Mouse (Mus musculus) forebrain, embryonic 13.5 days (tissue): ENCODE results near the gene Duxf3. TPM values are rescaled to one million over a fixed set of nuclear protein-coding genes. Genes with fewer than 3 reads are reported as not detected.
"Not testable (repeated sequence)": the region's sequence is repeated elsewhere in the genome, so short reads cannot be mapped to it uniquely, and the experiment has no call there.

Experiments
- ATAC-seq: fragments of 200-750 bp; cut with Nextera tagmentation; 2 replicates; pipeline ENCODE4 v1.8.0; 2017
- H3K27ac ChIP-seq: fragments of 300-500 bp; sonication (generic); 2 replicates; pipeline ENCODE4 v1.5.1; 2015; ENCODE audit warnings: inconsistent platforms, mild to moderate bottlenecking, moderate library complexity
- H3K27me3 ChIP-seq: fragments of 300-500 bp; sonication (generic); 2 replicates; pipeline ENCODE4 v1.6.1; 2015; ENCODE audit warnings: mild to moderate bottlenecking, inconsistent platforms
- H3K36me3 ChIP-seq: fragments of 300-500 bp; sonication (generic); 2 replicates; pipeline ENCODE4 v1.6.1; 2015; ENCODE audit warnings: mild to moderate bottlenecking, inconsistent platforms; ENCODE audit not compliant: poor library complexity, severe bottlenecking
- H3K4me1 ChIP-seq: fragments of 300-500 bp; sonication (generic); 2 replicates; pipeline ENCODE4 v1.6.1; 2015; ENCODE audit warnings: inconsistent platforms
- H3K4me2 ChIP-seq: fragments of 300-500 bp; sonication (generic); 2 replicates; pipeline ENCODE4 v1.6.1; 2015; ENCODE audit warnings: inconsistent platforms, mild to moderate bottlenecking, moderate library complexity
- H3K4me3 ChIP-seq: fragments of 300-500 bp; sonication (generic); 2 replicates; pipeline ENCODE4 v1.5.1; 2015; ENCODE audit warnings: mild to moderate bottlenecking, inconsistent platforms
- H3K9ac ChIP-seq: fragments of 300-500 bp; sonication (generic); 2 replicates; pipeline ENCODE4 v1.6.1; 2015; ENCODE audit warnings: mild to moderate bottlenecking, inconsistent platforms
- H3K9me3 ChIP-seq: fragments of 300-500 bp; sonication (generic); replicated peaks from 2 replicates; pipeline ENCODE4 v1.6.1; 2016; ENCODE audit warnings: inconsistent platforms
- WGBS: fragments of 180-500 bp; shearing (Covaris S2); methylation state at CpG from one replicate; pipeline ENCODE4 v1.1.7; 2015; 5-methylcytosine and 5-hydroxymethylcytosine counted together
- polyA plus RNA-seq: library from polyadenylated mRNA; unstranded; fragments of >200 nt; fragmentation: Nextera tagmentation; extraction: Ambion mirVana; gene quantifications from 2 replicates; pipeline ENCODE4 v1.2.1, GENCODE M21; 2015

Gene Duxf3
- not detected in 2 replicates for polyA plus RNA-seq

DNA sequence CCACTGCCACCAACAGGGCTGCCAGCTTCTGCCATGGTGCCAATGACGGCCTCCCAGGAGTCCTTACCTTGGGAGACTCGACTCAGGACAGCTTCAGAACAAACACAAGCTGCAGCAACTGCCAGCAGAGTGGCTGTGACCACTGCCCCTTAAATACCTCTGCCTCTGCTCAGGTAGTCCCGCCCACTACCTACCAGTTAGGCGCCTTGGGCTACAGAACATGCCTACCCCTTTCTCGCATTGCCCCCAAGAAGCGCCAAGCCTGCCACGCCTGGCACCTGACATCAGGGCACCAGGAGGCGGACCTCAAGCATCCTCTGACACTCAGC lies at the start of gene Duxf3:
Duxf3 (minus strand) TSS at position 35 of the 329 bp plus-strand sequence.
- peaks cover 24% of the 10 kb centered on the region for H3K9me3 ChIP-seq
- ATAC-seq = peak; percentile 43
- H3K4me3 ChIP-seq, H3K27ac ChIP-seq, H3K4me2 ChIP-seq, H3K9ac ChIP-seq, H3K36me3 ChIP-seq, H3K27me3 ChIP-seq, H3K4me1 ChIP-seq: not testable (repeated sequence)
- WGBS = 80% methylated on average over 6 of the region's 8 CpGs

DNA sequence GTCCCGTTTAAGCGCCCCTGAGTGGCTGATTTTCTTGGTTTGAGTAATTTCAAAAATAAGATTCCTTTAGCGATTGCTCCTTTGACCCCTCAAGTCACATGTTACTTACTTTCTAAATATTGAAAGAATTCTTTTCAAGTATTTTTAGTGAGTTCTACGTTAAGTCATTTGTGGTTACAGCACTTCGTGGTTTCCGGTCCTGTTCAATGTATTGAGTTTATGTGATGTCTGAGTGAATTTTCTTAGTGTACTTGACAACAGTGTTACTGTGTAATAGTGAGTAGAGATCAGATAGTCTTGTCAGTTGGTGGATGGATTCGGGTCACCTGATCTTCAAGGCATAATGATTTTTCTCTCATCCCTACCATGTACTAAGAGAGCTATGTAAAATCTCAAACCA lies 49.8 kb upstream of the Duxf3 start:
- H3K27me3 ChIP-seq = no peaks in the 10 kb centered on the region
- no peak overlapping the region for H3K9ac ChIP-seq
- peaks cover 81% of the 10 kb centered on the region for H3K36me3 ChIP-seq
- no peak for ATAC-seq
- H3K27ac ChIP-seq = no peak overlapping the region
- 95% methylated on average over 7 of the region's 7 CpGs for WGBS
- no peak overlapping the region for H3K4me2 ChIP-seq
- no peaks in the 10 kb centered on the region for H3K4me1 ChIP-seq
- H3K4me3 ChIP-seq = no peak overlapping the region
- H3K9me3 ChIP-seq = no peaks in the 10 kb centered on the region

DNA sequence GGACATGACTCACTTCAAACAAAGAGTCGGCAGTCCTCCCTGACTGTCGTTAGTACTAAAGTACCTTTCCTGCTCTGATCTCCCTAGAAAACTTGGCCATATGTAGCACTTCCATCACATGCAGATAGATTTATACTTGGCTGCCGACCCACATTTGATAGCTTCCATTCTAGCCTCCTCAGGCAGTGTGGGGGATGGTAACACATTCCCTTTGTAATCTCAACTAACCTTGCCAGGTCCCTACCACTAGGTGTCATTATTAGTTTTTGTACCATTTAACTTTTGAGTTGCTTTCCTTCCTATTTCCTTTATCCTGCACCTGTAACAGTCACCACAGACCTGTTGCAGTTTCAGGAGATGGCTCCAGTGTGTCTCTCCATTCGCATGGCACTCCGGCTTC lies 26.0 kb upstream of the Duxf3 start:
- no peak for ATAC-seq
- H3K4me3 ChIP-seq = no peak overlapping the region
- H3K36me3 ChIP-seq = peaks cover 29% of the 10 kb centered on the region
- H3K27ac ChIP-seq = no peak overlapping the region
- H3K4me1 ChIP-seq = peaks cover 16% of the 10 kb centered on the region
- no peaks in the 10 kb centered on the region for H3K27me3 ChIP-seq
- 82% methylated on average over 5 of the region's 5 CpGs for WGBS
- H3K9ac ChIP-seq = no peak overlapping the region
- no peak overlapping the region for H3K4me2 ChIP-seq
- no peaks in the 10 kb centered on the region for H3K9me3 ChIP-seq

DNA sequence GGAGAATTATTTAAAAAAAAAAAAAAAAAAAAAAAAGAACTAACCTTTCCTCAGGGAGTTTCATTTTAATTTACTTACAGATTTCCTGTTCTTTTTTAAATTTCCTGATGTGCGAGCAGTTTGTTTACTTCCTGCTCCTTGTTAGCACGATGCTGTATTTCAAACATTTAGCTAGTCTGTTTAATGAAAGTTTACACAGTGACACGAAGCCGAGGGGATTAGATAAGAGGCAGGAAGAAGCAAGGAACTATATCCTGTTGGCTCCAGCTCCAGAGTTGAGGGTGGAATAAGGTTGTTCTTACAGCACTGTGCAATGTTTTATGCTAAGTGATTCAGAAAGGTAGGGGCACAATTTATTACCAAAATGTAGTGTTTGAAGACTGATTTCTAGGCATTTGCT lies 23.5 kb upstream of the Duxf3 start:
- no peak overlapping the region for H3K27ac ChIP-seq

GRCm38 (mm10) chr10:58255213-58255892 lies 22.9 kb upstream of the Duxf3 start, which contains the start of gene Gcc2:
Gene Gcc2, plus strand, starts transcription at chr10:58255497.
- 0% methylated on average over 42 of the region's 58 CpGs for WGBS
- no peaks in the 10 kb centered on the region for H3K9me3 ChIP-seq

More for the DNA sequence above, 23.5 kb upstream of the Duxf3 start:
- H3K9ac ChIP-seq = peak overlapping the region; percentile 76
- H3K4me2 ChIP-seq = peak overlapping the region; percentile 59
- H3K9me3 ChIP-seq = no peaks in the 10 kb centered on the region
- 8% methylated on average over 4 of the region's 4 CpGs for WGBS
- H3K4me3 ChIP-seq = peak overlapping the region; percentile 71
- peaks cover 16% of the 10 kb centered on the region for H3K36me3 ChIP-seq
- H3K27me3 ChIP-seq = no peaks in the 10 kb centered on the region
- ATAC-seq = no peak
- H3K4me1 ChIP-seq = peaks cover 16% of the 10 kb centered on the region

GRCm38 (mm10) chr10:58254635-58255175 lies 22.2 kb upstream of the Duxf3 start:
- Histone ChIP-seq H3K4me2 (peak overlapping the region; percentile 59), H3K9me3 (no peaks in the 10 kb centered on the region), H3K27me3 (no peaks in the 10 kb centered on the region), H3K36me3 (peaks cover 8% of the 10 kb centered on the region; the same call in 1 of the 2 replicates), H3K4me3 (peak overlapping the region; percentile 71), H3K27ac (no peak overlapping the region), H3K9ac (peak overlapping the region; percentile 76), H3K4me1 (peaks cover 16% of the 10 kb centered on the region)
- peak; percentile 19 for ATAC-seq
- 30% methylated on average over 6 of the region's 6 CpGs for WGBS

More at GRCm38 (mm10) chr10:58255213-58255892, 22.9 kb upstream of the Duxf3 start, which contains the start of gene Gcc2:
- Histone ChIP-seq H3K4me2 (peak within 1 kb of the TSS; percentile 59), H3K9ac (peak within 1 kb of the TSS; percentile 76), H3K27ac (peak within 1 kb of the TSS; percentile 57), H3K4me1 (peaks cover 16% of the 10 kb centered on the region), H3K4me3 (peak within 1 kb of the TSS; percentile 71), H3K27me3 (no peaks in the 10 kb centered on the region), H3K36me3 (peaks cover 13% of the 10 kb centered on the region)
- ATAC-seq = peak; percentile 100

- 15% methylated on average over 1 of the region's 1 CpGs for WGBS
- no peaks in the 10 kb centered on the region for H3K9me3 ChIP-seq
- no peak overlapping the region for H3K27ac ChIP-seq
- ATAC-seq = no peak
- H3K36me3 ChIP-seq = no peaks in the 10 kb centered on the region
- H3K4me1 ChIP-seq = peaks cover under 1% of the 10 kb centered on the region
- no peak overlapping the region for H3K4me2 ChIP-seq
- no peak overlapping the region for H3K4me3 ChIP-seq
- H3K9ac ChIP-seq = no peak overlapping the region
- H3K27me3 ChIP-seq = no peaks in the 10 kb centered on the region
Observed at GRCm38 (mm10) chr10:58249535-58249934, 17.1 kb upstream of the Duxf3 start.

- H3K4me1 ChIP-seq, H3K9ac ChIP-seq, H3K4me2 ChIP-seq, H3K36me3 ChIP-seq, H3K27ac ChIP-seq, H3K27me3 ChIP-seq, H3K4me3 ChIP-seq: not testable (repeated sequence)
- 86% methylated on average over 8 of the region's 8 CpGs for WGBS
- ATAC-seq = peak; percentile 82
- peaks cover 12% of the 10 kb centered on the region for H3K9me3 ChIP-seq
Observed at GRCm38 (mm10) chr10:58238984-58239740, 6.7 kb upstream of the Duxf3 start.

- no peak for ATAC-seq
- Histone ChIP-seq H3K36me3 (no peaks in the 10 kb centered on the region), H3K27ac (no peak within 1 kb of the TSS), H3K27me3 (no peaks in the 10 kb centered on the region), H3K4me3 (no peak within 1 kb of the TSS), H3K4me1 (no peaks in the 10 kb centered on the region), H3K9ac (no peak within 1 kb of the TSS), H3K9me3 (peaks cover 24% of the 10 kb centered on the region), H3K4me2 (no peak within 1 kb of the TSS)
- WGBS = 91% methylated on average over 10 of the region's 10 CpGs
Observed at GRCm38 (mm10) chr10:58236613-58237012, 4.1 kb upstream of the Duxf3 start, which contains the start of gene Gm4981. Gene Gm4981, minus strand, starts transcription at chr10:58236701.

DNA sequence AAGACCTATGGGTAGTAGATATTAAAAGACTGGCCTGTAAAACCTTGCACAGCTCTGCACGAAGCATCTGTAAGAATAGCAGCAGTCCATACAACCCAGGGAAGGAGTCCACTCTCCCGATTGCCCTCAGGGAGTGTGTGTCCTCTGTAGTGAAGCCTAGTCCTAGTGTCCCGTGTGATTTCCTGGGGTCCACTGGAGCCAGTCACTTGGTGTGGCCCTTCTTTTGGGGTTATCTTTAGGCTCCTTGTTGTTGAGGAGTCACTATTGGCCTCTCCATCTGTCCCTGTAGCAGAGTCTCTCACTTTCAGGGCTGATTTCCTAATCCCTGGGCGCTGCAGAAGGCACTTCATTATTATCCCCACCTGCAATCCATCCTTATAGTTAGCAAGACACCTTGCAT lies 2.5 kb upstream of the Duxf3 start:
- peaks cover 28% of the 10 kb centered on the region for H3K9me3 ChIP-seq
- H3K4me3 ChIP-seq, H3K4me2 ChIP-seq, H3K27ac ChIP-seq, H3K4me1 ChIP-seq, ATAC-seq, H3K36me3 ChIP-seq, H3K27me3 ChIP-seq, H3K9ac ChIP-seq: not testable (repeated sequence)
- 87% methylated on average over 4 of the region's 4 CpGs for WGBS

- H3K4me2 ChIP-seq, H3K9ac ChIP-seq, ATAC-seq, H3K36me3 ChIP-seq, H3K4me1 ChIP-seq, H3K27ac ChIP-seq, H3K27me3 ChIP-seq, H3K4me3 ChIP-seq: not testable (repeated sequence)
- peaks cover 24% of the 10 kb centered on the region for H3K9me3 ChIP-seq
Observed at GRCm38 (mm10) chr10:58233740-58234121, 1.3 kb upstream of the Duxf3 start.

GRCm38 (mm10) chr10:58233054-58233739 lies 722 bp upstream of the Duxf3 start:
- H3K9me3 ChIP-seq = peaks cover 24% of the 10 kb centered on the region
- H3K4me3 ChIP-seq, H3K36me3 ChIP-seq, H3K9ac ChIP-seq, H3K27me3 ChIP-seq, H3K27ac ChIP-seq, H3K4me2 ChIP-seq, H3K4me1 ChIP-seq: not testable (repeated sequence)
- WGBS = 78% methylated on average over 10 of the region's 10 CpGs
- peak; percentile 44 for ATAC-seq
